Mouse (Mus musculus): Measurements from ENCODE around the gene Gpr176.
A peak's percentile ranks its signal among the peaks of the same experiment; 100 is the strongest.

Gene Gpr176

GRCm38 (mm10) chr2:118245914-118246313 is 127.3 kb downstream of the Gpr176 start:
- peak; percentile 68 for DNase-seq (ENCODE audit: extremely low spot score)

- no peak for DNase-seq (ENCODE audit: extremely low spot score)
Measured at GRCm38 (mm10) chr2:118236196-118236595, 137.0 kb downstream of the Gpr176 start.

GRCm38 (mm10) chr2:118235614-118236013 is 137.6 kb downstream of the Gpr176 start:
- no peak for DNase-seq (ENCODE audit: extremely low spot score)

- DNase-seq (ENCODE audit: extremely low spot score): no peak
Measured at GRCm38 (mm10) chr2:118230544-118230943, 142.7 kb downstream of the Gpr176 start.

GRCm38 (mm10) chr2:118228486-118229079 is 144.6 kb downstream of the Gpr176 start:
- DNase-seq (ENCODE audit: extremely low spot score): no peak
